Mouse (Mus musculus): ENCODE measurements at regions not wholly inside any gene's neighbourhood (a gene's known extent, or its start where the extent isn't known, plus 50 kb on each side); places are given as distances from the start of the nearest gene placed in this dataset.

DNA sequence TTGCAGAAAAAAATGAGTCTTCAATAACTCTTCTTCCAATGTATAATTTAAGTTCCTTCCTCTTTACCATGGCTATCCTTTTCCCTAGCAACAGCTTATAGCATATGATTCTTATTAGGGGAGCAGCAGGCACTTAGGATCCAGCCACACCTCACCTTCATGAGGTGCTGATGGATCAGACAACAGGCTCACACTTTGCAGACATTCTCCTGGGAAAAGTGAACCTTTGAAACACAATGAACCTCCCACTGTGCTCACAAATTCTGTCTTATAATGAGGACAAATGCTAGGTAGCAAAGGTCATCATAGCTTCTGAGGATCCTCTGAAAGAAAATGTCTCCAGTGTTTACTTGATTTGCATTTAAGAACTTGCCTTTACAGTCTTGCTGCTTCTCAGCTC, 191.6 kb upstream of the Xrcc4 start:
- H3K9ac ChIP-seq (replicated peaks) = no peak overlapping the region
- H3K4me3 ChIP-seq (ENCODE audit: insufficient read depth in 1 of 2, low read depth in 2 of 2, low read length in 2 of 2) = no peak overlapping the region
- DNase-seq (ENCODE audit: low read depth in 3 of 3, low spot score in 3 of 3) (no peak), ATAC-seq (ENCODE audit: insufficient read depth) (no peak)
- no peak overlapping the region for H3K4me2 ChIP-seq (ENCODE audit: low read depth)
- H3K9me3 ChIP-seq (ENCODE audit: control insufficient read depth, low read length) = no peaks in the 10 kb centered on the region
- TF ChIP-seq CTCF (IDR thresholded peaks at IDR 0.05; ENCODE audit: low read depth) = no peak
- TF ChIP-seq EP300 (IDR thresholded peaks at IDR 0.05; ENCODE audit: low read depth) = no peak
- no peaks in the 10 kb centered on the region for H3K27me3 ChIP-seq (ENCODE audit: control insufficient read depth, insufficient read depth, low read length)
- no peak overlapping the region for H3K27ac ChIP-seq
- no peaks in the 10 kb centered on the region for H3K36me3 ChIP-seq (replicated peaks; ENCODE audit: control insufficient read depth, insufficient read depth, low read depth)
- no peaks in the 10 kb centered on the region for H3K4me1 ChIP-seq (replicated peaks; ENCODE audit: control insufficient read depth in 2 of 2, insufficient read depth in 2 of 2, low read length in 1 of 2)

DNA sequence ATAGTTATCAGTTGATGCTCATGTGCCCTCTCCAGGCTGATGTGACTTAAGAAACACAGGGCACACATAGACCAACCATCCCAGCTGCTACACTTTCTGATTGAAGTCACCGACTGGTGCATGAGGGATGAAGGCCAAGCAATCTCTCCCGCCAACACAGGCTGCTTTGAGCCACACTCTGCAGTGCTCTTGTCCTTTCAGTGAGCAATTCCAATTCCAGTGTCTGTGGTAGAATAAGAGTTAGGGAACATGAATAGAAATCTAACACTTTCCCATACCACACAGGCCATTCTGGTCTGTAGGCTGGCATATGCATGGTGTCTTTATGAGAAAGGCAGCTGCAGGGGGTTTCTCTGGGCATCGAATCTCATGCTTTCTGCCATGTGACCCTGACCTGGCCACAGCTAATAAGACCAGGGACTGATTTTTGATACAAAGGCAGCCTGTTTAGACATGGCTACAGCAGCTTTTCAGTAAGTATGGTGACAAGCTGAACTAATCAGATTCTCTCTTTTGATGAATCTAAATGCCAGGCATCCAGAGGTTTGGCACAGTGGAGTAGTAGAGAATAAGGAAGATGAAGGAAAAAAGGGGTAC, 190.5 kb upstream of the Xrcc4 start:
- Histone ChIP-seq H3K36me3 (replicated peaks; ENCODE audit: control insufficient read depth, insufficient read depth, low read depth) (no peaks in the 10 kb centered on the region), H3K27me3 (ENCODE audit: control insufficient read depth, insufficient read depth, low read length) (no peaks in the 10 kb centered on the region), H3K4me3 (ENCODE audit: insufficient read depth in 1 of 2, low read depth in 2 of 2, low read length in 2 of 2) (no peak overlapping the region), H3K4me1 (replicated peaks; ENCODE audit: control insufficient read depth in 2 of 2, insufficient read depth in 2 of 2, low read length in 1 of 2) (no peaks in the 10 kb centered on the region), H3K9me3 (ENCODE audit: control insufficient read depth, low read length) (no peaks in the 10 kb centered on the region), H3K9ac (replicated peaks) (no peak overlapping the region), H3K4me2 (ENCODE audit: low read depth) (no peak overlapping the region), H3K27ac (no peak overlapping the region)
- 60% methylated on average over 3 of the region's 3 CpGs for WGBS (ENCODE audit: insufficient replicate concordance)
- ATAC-seq (ENCODE audit: insufficient read depth) (no peak), DNase-seq (ENCODE audit: low read depth in 3 of 3, low spot score in 3 of 3) (no peak)
- TF ChIP-seq CTCF (IDR thresholded peaks at IDR 0.05; ENCODE audit: low read depth) (no peak), EP300 (IDR thresholded peaks at IDR 0.05; ENCODE audit: low read depth) (no peak)

DNA sequence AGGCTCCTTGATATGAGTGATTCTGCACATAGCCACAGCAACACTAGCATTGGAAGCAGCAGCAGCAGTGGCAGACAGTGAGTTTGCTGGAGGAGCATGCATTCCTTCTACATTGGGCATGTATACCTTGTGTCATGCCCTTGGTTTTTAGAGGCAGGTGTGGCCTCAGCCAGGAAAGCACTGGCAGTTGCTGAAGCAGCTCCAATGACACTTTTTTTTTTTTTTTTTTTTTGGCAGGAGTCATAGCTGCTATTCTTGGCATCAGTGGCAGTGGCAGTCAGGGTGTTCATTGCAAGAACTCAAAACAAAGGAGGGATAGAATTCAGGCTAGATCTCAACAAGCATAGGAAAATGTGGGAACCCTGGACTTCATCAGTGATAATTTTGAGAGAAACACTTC, 189.9 kb upstream of the Xrcc4 start:
- no peak overlapping the region for H3K4me3 ChIP-seq (ENCODE audit: insufficient read depth in 1 of 2, low read depth in 2 of 2, low read length in 2 of 2)
- no peak overlapping the region for H3K9ac ChIP-seq (replicated peaks)
- H3K36me3 ChIP-seq (replicated peaks; ENCODE audit: control insufficient read depth, insufficient read depth, low read depth) = no peaks in the 10 kb centered on the region
- DNase-seq (ENCODE audit: low read depth in 3 of 3, low spot score in 3 of 3) (no peak), ATAC-seq (ENCODE audit: insufficient read depth) (no peak)
- TF ChIP-seq CTCF (IDR thresholded peaks at IDR 0.05; ENCODE audit: low read depth) (no peak), EP300 (IDR thresholded peaks at IDR 0.05; ENCODE audit: low read depth) (no peak)
- H3K4me1 ChIP-seq (replicated peaks; ENCODE audit: control insufficient read depth in 2 of 2, insufficient read depth in 2 of 2, low read length in 1 of 2) = no peaks in the 10 kb centered on the region
- no peaks in the 10 kb centered on the region for H3K9me3 ChIP-seq (ENCODE audit: control insufficient read depth, low read length)
- no peak overlapping the region for H3K4me2 ChIP-seq (ENCODE audit: low read depth)
- H3K27me3 ChIP-seq (ENCODE audit: control insufficient read depth, insufficient read depth, low read length) = no peaks in the 10 kb centered on the region
- no peak overlapping the region for H3K27ac ChIP-seq

DNA sequence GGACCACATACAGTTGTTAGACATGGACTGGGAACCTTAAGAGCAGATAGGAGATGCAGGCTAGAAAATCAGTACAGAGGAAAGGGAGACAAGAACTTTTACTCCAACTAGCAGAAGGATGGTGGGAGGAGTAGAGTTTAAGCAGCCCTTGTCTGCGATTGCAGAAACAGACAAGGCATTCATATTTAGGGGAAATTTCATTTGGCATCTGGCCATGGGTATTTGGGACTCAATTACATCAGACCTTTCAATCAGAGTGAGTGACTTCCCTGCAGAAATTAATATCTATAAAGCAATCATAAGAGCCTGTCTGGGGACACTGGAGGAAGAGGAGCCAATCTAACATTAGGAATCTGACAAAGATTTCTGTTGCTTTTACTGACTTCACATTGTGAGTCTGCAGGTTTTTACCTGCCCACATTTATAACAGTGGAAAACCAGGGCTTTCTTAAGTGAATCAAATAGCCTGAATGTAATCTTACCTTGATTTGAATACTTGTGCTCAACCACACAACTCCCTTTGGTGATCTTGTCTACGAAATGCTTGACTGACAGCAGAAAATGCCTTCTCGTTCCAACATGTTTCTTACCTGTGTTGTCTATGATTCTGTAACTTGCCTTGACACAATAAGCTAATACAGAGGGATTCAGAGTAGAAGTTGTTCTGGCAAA, 169.8 kb upstream of the Xrcc4 start:
- Histone ChIP-seq H3K36me3 (replicated peaks; ENCODE audit: control insufficient read depth, insufficient read depth, low read depth) (no peaks in the 10 kb centered on the region), H3K9me3 (ENCODE audit: control insufficient read depth, low read length) (no peaks in the 10 kb centered on the region), H3K4me2 (ENCODE audit: low read depth) (no peak overlapping the region), H3K4me3 (ENCODE audit: insufficient read depth in 1 of 2, low read depth in 2 of 2, low read length in 2 of 2) (no peak overlapping the region), H3K9ac (replicated peaks) (no peak overlapping the region), H3K27ac (no peak overlapping the region), H3K27me3 (ENCODE audit: control insufficient read depth, insufficient read depth, low read length) (no peaks in the 10 kb centered on the region), H3K4me1 (replicated peaks; ENCODE audit: control insufficient read depth in 2 of 2, insufficient read depth in 2 of 2, low read length in 1 of 2) (no peaks in the 10 kb centered on the region)
- ATAC-seq (ENCODE audit: insufficient read depth) = no peak
- no peak for DNase-seq (ENCODE audit: low read depth in 3 of 3, low spot score in 3 of 3)
- TF ChIP-seq CTCF (IDR thresholded peaks at IDR 0.05; ENCODE audit: low read depth) (no peak), EP300 (IDR thresholded peaks at IDR 0.05; ENCODE audit: low read depth) (no peak)
- WGBS (ENCODE audit: insufficient replicate concordance) = 56% methylated on average over 3 of the region's 3 CpGs

DNA sequence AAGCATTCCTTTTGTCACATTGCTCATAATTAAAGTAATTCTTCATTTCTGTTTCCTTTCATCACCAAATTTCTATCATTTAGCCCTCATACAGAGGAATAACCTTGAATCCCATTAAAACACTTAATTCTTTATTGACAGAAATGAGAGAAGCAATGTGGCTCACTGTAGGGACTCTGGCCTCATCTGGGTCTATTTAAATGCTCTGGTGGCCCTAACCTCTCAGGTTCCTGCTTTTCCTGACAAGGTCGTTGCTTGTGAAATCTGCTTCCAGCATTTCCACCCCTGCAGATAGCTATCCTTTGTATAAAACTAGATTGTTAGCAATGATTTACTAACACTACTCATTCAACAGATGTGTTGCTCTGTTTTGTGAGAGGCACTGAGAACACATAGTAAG, 163.6 kb upstream of the Xrcc4 start:
- ATAC-seq (ENCODE audit: insufficient read depth) (no peak), DNase-seq (ENCODE audit: low read depth in 3 of 3, low spot score in 3 of 3) (no peak)
- no peak overlapping the region for H3K4me3 ChIP-seq (ENCODE audit: insufficient read depth in 1 of 2, low read depth in 2 of 2, low read length in 2 of 2)
- H3K27ac ChIP-seq = no peak overlapping the region
- H3K9ac ChIP-seq (replicated peaks) = no peak overlapping the region
- H3K4me1 ChIP-seq (replicated peaks; ENCODE audit: control insufficient read depth in 2 of 2, insufficient read depth in 2 of 2, low read length in 1 of 2) = no peaks in the 10 kb centered on the region
- TF ChIP-seq EP300 (IDR thresholded peaks at IDR 0.05; ENCODE audit: low read depth) = no peak
- TF ChIP-seq CTCF (IDR thresholded peaks at IDR 0.05; ENCODE audit: low read depth) = no peak
- no peaks in the 10 kb centered on the region for H3K36me3 ChIP-seq (replicated peaks; ENCODE audit: control insufficient read depth, insufficient read depth, low read depth)
- H3K27me3 ChIP-seq (ENCODE audit: control insufficient read depth, insufficient read depth, low read length) = no peaks in the 10 kb centered on the region
- H3K4me2 ChIP-seq (ENCODE audit: low read depth) = no peak overlapping the region
- 20% methylated on average over 1 of the region's 1 CpGs for WGBS (ENCODE audit: insufficient replicate concordance)
- no peaks in the 10 kb centered on the region for H3K9me3 ChIP-seq (ENCODE audit: control insufficient read depth, low read length)

All from liver, embryonic 14.5 days (tissue).